Mouse (Mus musculus) CD4-positive, CD25-positive, alpha-beta regulatory T cell, adult 4 months (primary cell): ENCODE measurements around the gene Lgmn. TPM values are rescaled to one million over a fixed set of nuclear protein-coding genes. Genes with fewer than 3 reads are reported as not detected.

Experiments used
- ATAC-seq: one replicate; pipeline ENCODE4 v1.8.0; 2017
- polyA plus RNA-seq, 2 experiments: library from polyadenylated mRNA; unstranded; fragments of 100-300 nt; shearing (Covaris generic); gene quantifications; one replicate each; pipeline ENCODE4 v1.2.1; 2017

Gene Lgmn
- polyA plus RNA-seq, 2 experiments from 2014 or later: 19.0 to 28.0 TPM

GRCm38 (mm10) chr12:102345031-102345815, 94.4 kb downstream of the Lgmn start:
- ATAC-seq: no peak

Other genes with a start within 250 kb of the Lgmn start
- 10 to 100 TPM; 68.3 to 91.8 TPM for gene Rin3, start 156.8 kb downstream of the Lgmn start, polyA plus RNA-seq
- 10 to 100 TPM; 22.8 to 28.8 TPM for gene Golga5, start 29.3 kb upstream of the Lgmn start, polyA plus RNA-seq
- not detected for gene Chga, start 115.2 kb upstream of the Lgmn start, polyA plus RNA-seq